Mouse (Mus musculus) heart, embryonic 15.5 days (tissue): ENCODE measurements around the gene N4bp2. TPM values are rescaled to one million over a fixed set of nuclear protein-coding genes. Genes with fewer than 3 reads are reported as not detected.
A peak's percentile ranks its signal among the peaks of the same experiment; 100 is the strongest.
"Not testable (repeated sequence)": the region's sequence is repeated elsewhere in the genome, so short reads cannot be mapped to it uniquely, and the experiment has no call there.

ENCODE experiments used
- ATAC-seq: fragments of 200-750 bp; cut with Nextera tagmentation; replicated peaks from 2 replicates; pipeline ENCODE4 v1.8.0; 2017; ENCODE audit warnings: low read depth, moderate TSS enrichment; ENCODE audit not compliant: insufficient number of reproducible peaks, insufficient read depth, low FRiP score
- H3K27ac ChIP-seq: fragments of 300-500 bp; sonication (generic); 2 replicates; pipeline ENCODE4 v1.5.1; 2015; ENCODE audit warnings: mild to moderate bottlenecking, inconsistent platforms
- H3K27me3 ChIP-seq: fragments of 300-500 bp; sonication (generic); 2 replicates; pipeline ENCODE4 v1.6.1; 2015; ENCODE audit warnings: inconsistent platforms
- H3K36me3 ChIP-seq: fragments of 300-500 bp; sonication (generic); 2 replicates; pipeline ENCODE4 v1.6.1; 2015; ENCODE audit warnings: mild to moderate bottlenecking, inconsistent platforms
- H3K4me1 ChIP-seq: fragments of 300-500 bp; sonication (generic); replicated peaks from 2 replicates; pipeline ENCODE4 v1.6.1; 2015; ENCODE audit warnings: inconsistent platforms
- H3K4me2 ChIP-seq: fragments of 300-500 bp; sonication (generic); 2 replicates; pipeline ENCODE4 v1.6.1; 2015; ENCODE audit warnings: inconsistent platforms, mild to moderate bottlenecking, moderate library complexity
- H3K4me3 ChIP-seq: fragments of 300-500 bp; sonication (generic); 2 replicates; pipeline ENCODE4 v1.5.1; 2015; ENCODE audit warnings: mild to moderate bottlenecking, inconsistent platforms
- H3K9ac ChIP-seq: fragments of 300-500 bp; sonication (generic); 2 replicates; pipeline ENCODE4 v1.6.1; 2015; ENCODE audit warnings: mild to moderate bottlenecking, inconsistent platforms
- H3K9me3 ChIP-seq: fragments of 300-500 bp; sonication (generic); replicated peaks from 2 replicates; pipeline ENCODE4 v1.6.1; 2016; ENCODE audit warnings: inconsistent platforms
- WGBS: fragments of 180-500 bp; shearing (Covaris S2); methylation state at CpG from one replicate; pipeline ENCODE4 v1.1.7; 2015; ENCODE audit warnings: mixed read lengths; 5-methylcytosine and 5-hydroxymethylcytosine counted together
- polyA plus RNA-seq: library from polyadenylated mRNA; unstranded; fragments of >200 nt; fragmentation: Nextera tagmentation; extraction: Ambion mirVana; gene quantifications from 2 replicates; pipeline ENCODE4 v1.2.1, GENCODE M21; 2015

Gene N4bp2
- polyA plus RNA-seq, 1 experiment from 2014 or later: 12.9 TPM

GRCm38 (mm10) chr5:65764786-65765634, 1.7 kb downstream of the N4bp2 start:
- peak overlapping the region; percentile 97 for H3K4me3 ChIP-seq
- 4% methylated on average over 36 of the region's 36 CpGs for WGBS
- ATAC-seq: peak; percentile 75
- H3K9me3 ChIP-seq: no peaks in the 10 kb centered on the region
- H3K4me2 ChIP-seq: peak overlapping the region; percentile 83
- H3K27me3 ChIP-seq: no peaks in the 10 kb centered on the region
- H3K36me3 ChIP-seq: no peaks in the 10 kb centered on the region
- H3K4me1 ChIP-seq: peaks cover 26% of the 10 kb centered on the region
- peak overlapping the region; percentile 100 for H3K9ac ChIP-seq
- H3K27ac ChIP-seq: peak overlapping the region; percentile 100

- no peaks in the 10 kb centered on the region for H3K9me3 ChIP-seq
- H3K36me3 ChIP-seq: no peaks in the 10 kb centered on the region
- peak overlapping the region; percentile 100; the same call in 1 of the 2 replicates for H3K9ac ChIP-seq
- H3K27ac ChIP-seq: peak overlapping the region; percentile 100
- H3K4me3 ChIP-seq: peak overlapping the region; percentile 97
- no peaks in the 10 kb centered on the region for H3K27me3 ChIP-seq
- WGBS: 49% methylated on average over 5 of the region's 5 CpGs
- peaks cover 30% of the 10 kb centered on the region for H3K4me1 ChIP-seq
- peak overlapping the region; percentile 83 for H3K4me2 ChIP-seq
- no peak for ATAC-seq
Observed at GRCm38 (mm10) chr5:65765635-65765911, 2.3 kb downstream of the N4bp2 start.

GRCm38 (mm10) chr5:65768007-65768406, 4.7 kb downstream of the N4bp2 start:
- Histone ChIP-seq H3K4me1 (peaks cover 24% of the 10 kb centered on the region), H3K36me3 (no peaks in the 10 kb centered on the region), H3K9ac (no peak overlapping the region), H3K4me3 (no peak overlapping the region), H3K9me3 (no peaks in the 10 kb centered on the region), H3K27me3 (no peaks in the 10 kb centered on the region), H3K4me2 (no peak overlapping the region), H3K27ac (peak overlapping the region; percentile 33; the same call in 1 of the 2 replicates)
- no peak for ATAC-seq
- 49% methylated on average over 5 of the region's 5 CpGs for WGBS

- Histone ChIP-seq H3K9ac (no peak overlapping the region), H3K9me3 (no peaks in the 10 kb centered on the region), H3K4me2 (no peak overlapping the region), H3K36me3 (no peaks in the 10 kb centered on the region), H3K4me3 (no peak overlapping the region), H3K27ac (no peak overlapping the region), H3K27me3 (no peaks in the 10 kb centered on the region), H3K4me1 (peaks cover 24% of the 10 kb centered on the region)
- no peak for ATAC-seq
- WGBS: 91% methylated on average over 7 of the region's 7 CpGs
Observed at GRCm38 (mm10) chr5:65770065-65770464, 6.7 kb downstream of the N4bp2 start.

- Histone ChIP-seq H3K4me3 (no peak overlapping the region), H3K4me2 (no peak overlapping the region), H3K4me1 (peaks cover 22% of the 10 kb centered on the region), H3K9ac (no peak overlapping the region), H3K27me3 (no peaks in the 10 kb centered on the region), H3K36me3 (peaks cover 3% of the 10 kb centered on the region; the same call in 1 of the 2 replicates), H3K27ac (no peak overlapping the region), H3K9me3 (no peaks in the 10 kb centered on the region)
- WGBS: 91% methylated on average over 4 of the region's 4 CpGs
- no peak for ATAC-seq
Observed at GRCm38 (mm10) chr5:65770493-65770892, 7.2 kb downstream of the N4bp2 start.

- not testable (repeated sequence) for H3K4me2 ChIP-seq, H3K27ac ChIP-seq, H3K9ac ChIP-seq, H3K27me3 ChIP-seq, H3K9me3 ChIP-seq, H3K4me1 ChIP-seq, ATAC-seq, H3K4me3 ChIP-seq
- H3K36me3 ChIP-seq: peaks cover 16% of the 10 kb centered on the region; the same call in 1 of the 2 replicates
- 94% methylated on average over 3 of the region's 3 CpGs for WGBS
Observed at GRCm38 (mm10) chr5:65773957-65774356, 10.6 kb downstream of the N4bp2 start.

GRCm38 (mm10) chr5:65776166-65776565, 12.8 kb downstream of the N4bp2 start:
- 82% methylated on average over 4 of the region's 4 CpGs for WGBS
- Histone ChIP-seq H3K36me3 (peaks cover 16% of the 10 kb centered on the region; the same call in 1 of the 2 replicates), H3K27ac (no peak overlapping the region), H3K9ac (no peak overlapping the region), H3K4me2 (no peak overlapping the region), H3K4me1 (no peaks in the 10 kb centered on the region), H3K27me3 (no peaks in the 10 kb centered on the region), H3K4me3 (no peak overlapping the region), H3K9me3 (no peaks in the 10 kb centered on the region)
- ATAC-seq: no peak

- H3K4me3 ChIP-seq: no peak overlapping the region
- 94% methylated on average over 3 of the region's 3 CpGs for WGBS
- H3K9me3 ChIP-seq: no peaks in the 10 kb centered on the region
- H3K4me1 ChIP-seq: no peaks in the 10 kb centered on the region
- H3K27me3 ChIP-seq: no peaks in the 10 kb centered on the region
- no peak for ATAC-seq
- H3K27ac ChIP-seq: no peak overlapping the region
- peaks cover 16% of the 10 kb centered on the region; the same call in 1 of the 2 replicates for H3K36me3 ChIP-seq
- H3K9ac ChIP-seq: no peak overlapping the region
- H3K4me2 ChIP-seq: no peak overlapping the region
Observed at GRCm38 (mm10) chr5:65776907-65777306, 13.6 kb downstream of the N4bp2 start.

GRCm38 (mm10) chr5:65778986-65779385, 15.7 kb downstream of the N4bp2 start:
- H3K9ac ChIP-seq, H3K4me2 ChIP-seq, H3K9me3 ChIP-seq, ATAC-seq, H3K4me1 ChIP-seq, H3K4me3 ChIP-seq, H3K27me3 ChIP-seq, H3K27ac ChIP-seq: not testable (repeated sequence)
- WGBS: 95% methylated on average over 4 of the region's 4 CpGs
- peaks cover 16% of the 10 kb centered on the region; the same call in 1 of the 2 replicates for H3K36me3 ChIP-seq

- Histone ChIP-seq H3K27me3 (no peaks in the 10 kb centered on the region), H3K9ac (no peak overlapping the region), H3K4me2 (no peak overlapping the region), H3K27ac (no peak overlapping the region), H3K4me3 (no peak overlapping the region), H3K4me1 (no peaks in the 10 kb centered on the region), H3K36me3 (peaks cover 16% of the 10 kb centered on the region; the same call in 1 of the 2 replicates), H3K9me3 (no peaks in the 10 kb centered on the region)
- 74% methylated on average over 3 of the region's 3 CpGs for WGBS
- ATAC-seq: no peak
Observed at GRCm38 (mm10) chr5:65779401-65780063, 16.2 kb downstream of the N4bp2 start.

GRCm38 (mm10) chr5:65781147-65781715, 17.9 kb downstream of the N4bp2 start:
- no peaks in the 10 kb centered on the region for H3K4me1 ChIP-seq
- peaks cover 6% of the 10 kb centered on the region; the same call in 1 of the 2 replicates for H3K36me3 ChIP-seq
- no peak overlapping the region for H3K4me2 ChIP-seq
- no peak overlapping the region for H3K27ac ChIP-seq
- ATAC-seq: no peak
- no peak overlapping the region for H3K9ac ChIP-seq
- H3K4me3 ChIP-seq: no peak overlapping the region
- no peaks in the 10 kb centered on the region for H3K9me3 ChIP-seq
- 75% methylated on average over 5 of the region's 5 CpGs for WGBS
- no peaks in the 10 kb centered on the region for H3K27me3 ChIP-seq
